Mouse (Mus musculus) hematopoietic stem cell, adult 5-6 weeks (primary cell): ENCODE measurements around the gene Sh3pxd2a. TPM values are rescaled to one million over a fixed set of nuclear protein-coding genes. Genes with fewer than 3 reads are reported as not detected.
A peak's percentile ranks its signal among the peaks of the same experiment; 100 is the strongest.

Source experiments
- ATAC-seq, 2 experiments: fragments of 125-278 bp in 1 of 2; replicated peaks in 1 of 2; 2 replicates each; pipeline ENCODE4 v1.8.0; 2016 to 2017; ENCODE audit warnings: inconsistent platforms in 2 of 2, mild to moderate bottlenecking in 2 of 2, moderate number of reproducible peaks in 2 of 2, low read depth in 1 of 2, moderate TSS enrichment in 1 of 2; ENCODE audit not compliant: low FRiP score in 2 of 2, poor library complexity in 2 of 2, severe bottlenecking in 2 of 2, insufficient read depth in 1 of 2, low TSS enrichment in 1 of 2
- total RNA-seq: library from RNA; stranded (forward); fragments of 172-1452, 232-1000 nt; gene quantifications from 2 replicates; pipeline ENCODE4 v1.2.3, GENCODE M21; 2017

Gene Sh3pxd2a
- total RNA-seq, 1 experiment from 2014 or later: 4.2 TPM

DNA sequence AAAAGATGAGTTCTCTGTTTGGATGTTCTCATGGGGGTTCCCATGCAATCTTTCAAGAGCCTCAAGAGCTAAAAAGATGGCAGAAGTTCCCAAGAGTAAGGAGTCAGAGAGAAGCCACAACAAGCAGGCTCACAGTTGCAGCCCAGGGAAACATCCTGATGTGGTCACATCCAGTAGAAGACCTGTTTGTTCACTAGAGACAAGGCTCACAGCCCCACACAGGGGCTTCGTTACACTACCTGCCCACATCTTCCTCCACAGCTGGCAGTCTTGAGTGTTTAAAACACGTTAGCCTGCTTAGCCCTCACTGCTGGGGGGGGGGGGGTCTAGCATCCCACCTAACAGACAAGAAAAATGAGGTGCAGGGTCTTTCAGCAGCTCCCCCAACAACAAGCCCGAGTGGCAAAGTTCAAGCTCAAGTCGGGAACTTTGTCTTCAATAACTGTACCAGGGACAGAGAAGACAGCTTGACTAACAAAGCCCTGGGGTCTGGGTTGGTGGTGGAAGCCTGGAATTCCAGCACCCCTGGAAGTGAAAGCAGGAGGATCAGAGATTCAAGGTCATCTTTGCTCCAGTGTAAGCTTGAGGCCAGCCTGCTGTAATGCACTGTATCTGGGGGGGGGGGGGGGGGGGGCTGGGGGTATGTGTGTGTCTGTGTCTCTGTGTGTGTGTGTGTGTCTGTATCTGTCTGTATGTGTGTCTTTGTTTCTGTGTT is 14.5 kb downstream of the Sh3pxd2a start:
- ATAC-seq: no peak

DNA sequence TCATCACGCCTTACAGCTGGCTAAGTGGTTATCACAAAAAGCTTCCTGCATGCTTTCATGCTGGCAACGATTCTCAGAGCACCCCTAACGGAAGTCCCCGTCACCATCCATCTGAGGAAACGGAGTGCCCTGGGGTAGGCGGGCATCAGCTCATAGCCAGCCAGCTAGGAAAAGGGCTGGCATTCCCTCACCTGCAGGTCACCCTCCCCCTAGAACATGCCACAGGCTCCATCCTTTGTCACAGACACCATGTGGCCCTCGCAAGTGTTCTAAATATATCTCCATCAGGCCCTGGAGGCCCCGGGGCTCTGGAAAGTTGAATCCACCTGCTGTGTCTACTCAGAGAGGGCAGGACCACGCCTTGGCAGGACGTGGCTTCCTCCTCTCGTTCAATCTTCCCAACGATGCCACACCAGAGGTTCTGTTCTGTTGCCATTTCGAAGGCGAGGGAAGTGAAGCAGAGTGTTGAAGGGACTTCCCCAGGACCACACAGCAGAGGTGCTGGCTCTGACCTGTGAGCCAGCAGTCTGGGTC is 15.5 kb downstream of the Sh3pxd2a start:
- peak; percentile 25 to 41; a peak in 3 of 4 replicates for ATAC-seq

DNA sequence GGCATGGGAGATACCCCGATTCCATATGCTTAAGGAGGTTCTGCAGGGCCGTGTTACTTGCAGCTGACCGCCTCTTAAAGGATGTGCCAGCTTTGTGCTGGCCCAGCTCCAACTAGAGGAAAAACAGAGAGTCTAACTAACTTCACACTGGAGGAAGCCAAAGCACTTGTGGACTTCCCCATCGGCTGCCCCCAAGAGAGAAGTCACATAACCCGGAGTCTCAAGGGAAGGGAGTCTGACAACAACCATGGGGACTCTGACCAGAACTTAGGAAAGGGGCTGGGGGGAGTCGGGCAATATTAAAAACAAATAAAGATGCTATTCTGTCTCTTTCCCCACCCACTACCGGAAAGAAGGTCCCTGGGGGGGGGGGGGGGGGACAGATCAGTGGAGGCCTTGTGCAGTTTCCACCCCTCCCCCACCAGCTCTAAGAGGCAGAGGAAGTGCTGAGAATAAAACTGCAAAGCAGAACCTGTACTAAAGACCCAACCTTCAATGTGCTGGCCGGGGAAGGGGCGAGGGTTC is 17.3 kb downstream of the Sh3pxd2a start:
- ATAC-seq: peak; percentile 62 to 76

DNA sequence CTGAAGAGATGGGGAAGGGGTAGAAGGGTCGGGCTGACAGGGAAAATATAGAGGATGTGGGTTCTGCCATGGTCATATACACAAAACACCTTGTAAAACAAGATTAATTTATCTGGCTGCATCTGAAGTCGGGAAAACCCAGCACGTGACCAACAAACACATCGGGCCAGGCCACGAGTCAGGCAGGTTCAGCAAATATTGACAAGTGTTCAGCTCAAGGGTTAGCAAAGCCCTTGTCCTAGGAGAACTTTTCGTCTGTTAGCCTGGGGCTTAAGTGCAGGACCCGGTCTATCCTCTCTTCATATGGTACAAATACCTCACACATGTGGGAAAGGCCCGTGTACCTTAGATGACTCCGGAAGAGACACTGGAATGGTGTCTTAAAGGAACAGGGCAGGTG is 18.1 kb downstream of the Sh3pxd2a start:
- ATAC-seq: no peak

DNA sequence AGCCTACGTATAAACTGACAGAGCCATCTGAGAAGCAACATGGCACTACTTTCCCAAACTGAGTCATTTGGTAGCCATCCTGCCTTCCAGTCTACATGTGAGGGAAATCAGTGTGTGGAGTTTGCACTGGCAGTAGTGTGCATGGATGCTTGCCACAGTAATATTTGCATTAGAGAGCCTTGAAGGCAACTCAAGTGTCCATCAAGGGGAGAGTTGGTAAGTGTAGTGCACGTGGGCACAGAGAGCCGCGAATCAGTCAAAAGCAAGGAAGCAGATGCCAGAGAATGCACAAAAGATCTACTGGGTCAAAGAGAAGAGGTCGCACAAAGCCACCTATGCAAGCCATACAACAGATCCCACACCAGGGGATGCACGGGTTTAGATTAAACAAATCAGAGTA is 18.5 kb downstream of the Sh3pxd2a start:
- ATAC-seq: no peak

DNA sequence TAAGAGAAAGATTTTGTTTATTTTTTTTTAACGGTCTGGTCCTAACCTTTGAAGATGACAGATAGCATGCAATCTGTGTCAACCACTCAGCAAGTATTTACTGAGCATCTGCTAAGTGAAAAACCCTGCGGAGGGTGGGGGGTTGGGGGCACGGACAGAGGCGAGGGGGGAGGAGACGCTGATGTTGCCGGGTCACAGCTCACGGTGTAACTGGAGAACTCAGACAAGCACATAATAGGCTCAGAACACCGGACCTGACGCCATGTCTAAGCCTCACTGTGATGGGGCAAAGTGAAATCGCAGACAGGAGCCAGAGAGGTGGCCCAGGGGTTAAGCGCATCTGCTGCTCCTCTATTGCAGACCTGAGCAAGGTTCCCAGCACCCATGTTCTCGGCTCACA is 19.7 kb downstream of the Sh3pxd2a start:
- ATAC-seq: no peak

DNA sequence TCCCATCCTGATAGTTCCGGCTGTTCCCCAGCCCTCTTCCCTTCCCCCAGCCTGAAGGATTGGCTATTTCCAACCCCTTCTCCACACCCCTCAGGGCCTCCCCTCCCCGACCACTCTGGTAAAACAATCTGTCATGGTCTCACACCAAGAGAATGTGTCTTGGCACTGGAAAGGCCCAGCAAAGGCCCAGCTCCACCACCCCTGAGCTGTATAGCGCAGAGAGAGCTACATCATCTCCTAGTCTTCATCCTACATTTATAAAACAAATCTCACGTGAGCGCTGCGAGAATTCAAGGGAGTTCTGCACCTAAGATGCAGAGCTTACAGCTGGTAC is 21.9 kb downstream of the Sh3pxd2a start:
- no peak for ATAC-seq

DNA sequence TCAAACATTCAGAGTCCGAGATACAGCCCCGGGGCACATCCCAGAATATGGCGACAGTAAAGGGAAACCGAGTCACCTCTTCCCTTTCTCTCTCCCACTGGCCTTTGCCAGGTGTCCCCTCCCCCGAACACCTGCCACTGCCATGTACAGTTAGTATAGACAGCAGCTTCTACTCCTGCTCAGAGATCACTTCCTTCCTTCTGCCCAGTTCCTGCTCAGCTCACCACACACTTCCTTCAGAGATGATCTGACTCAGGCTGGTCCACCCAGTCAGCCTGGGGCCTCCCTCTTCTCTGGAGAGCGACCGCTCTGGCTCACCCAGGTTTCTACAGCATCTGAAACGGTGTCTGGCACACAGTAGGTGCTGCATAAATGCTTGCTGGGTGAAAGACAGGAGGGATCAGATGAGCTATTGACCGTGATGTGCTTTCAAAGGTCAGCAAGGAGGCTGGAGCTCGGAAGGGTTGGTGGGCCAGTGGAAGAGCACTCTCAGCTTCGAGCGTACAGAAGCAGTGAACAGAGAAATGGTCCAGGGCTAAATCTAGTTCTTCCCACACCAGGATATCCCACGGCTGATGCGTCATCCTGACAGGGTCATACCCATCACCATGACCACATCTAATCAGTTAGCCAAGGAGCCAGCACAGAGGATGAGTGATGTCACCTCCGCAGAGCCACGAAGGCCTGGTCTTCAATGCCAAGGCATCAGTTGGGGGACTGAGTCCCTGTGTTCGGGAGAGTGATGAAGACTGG is 22.5 kb downstream of the Sh3pxd2a start:
- peak; percentile 68 to 81 for ATAC-seq

DNA sequence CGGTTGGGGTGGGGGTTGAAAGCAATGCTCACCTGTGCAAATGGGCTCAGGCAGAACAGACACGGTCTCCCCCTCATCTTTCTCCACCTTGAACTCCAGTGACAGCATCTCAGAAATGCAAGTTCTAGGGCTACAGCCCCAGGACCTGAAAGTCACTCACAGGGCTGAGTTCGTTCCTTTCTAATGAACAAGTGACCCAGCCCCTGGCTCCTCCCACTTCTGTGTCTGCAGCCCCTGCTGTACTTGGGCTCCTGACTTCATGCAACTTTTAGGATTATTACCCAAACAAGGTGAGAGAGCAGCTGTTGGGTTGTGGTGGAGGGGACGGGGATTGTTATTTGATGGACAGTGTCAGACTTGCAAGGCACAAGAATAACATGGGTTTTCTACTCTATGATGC is 23.2 kb downstream of the Sh3pxd2a start:
- ATAC-seq: no peak

DNA sequence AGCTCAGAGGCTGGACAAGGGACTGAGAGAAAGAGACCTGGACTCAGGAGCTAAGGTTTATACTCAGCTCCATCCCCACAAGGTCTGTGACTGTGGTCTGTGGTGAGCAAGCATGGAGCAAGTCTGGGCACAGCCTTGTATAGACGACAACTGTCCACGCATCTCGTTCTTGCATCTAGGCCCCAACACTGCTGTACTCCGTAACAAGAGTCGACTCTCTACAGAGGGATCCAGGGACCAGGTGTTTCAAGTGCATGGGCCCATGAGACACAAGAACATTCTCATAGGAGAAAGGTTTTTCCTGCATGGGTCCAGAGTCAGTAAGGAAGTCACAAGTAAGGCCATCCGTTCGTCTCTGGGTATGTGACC is 23.8 kb downstream of the Sh3pxd2a start:
- ATAC-seq: no peak

DNA sequence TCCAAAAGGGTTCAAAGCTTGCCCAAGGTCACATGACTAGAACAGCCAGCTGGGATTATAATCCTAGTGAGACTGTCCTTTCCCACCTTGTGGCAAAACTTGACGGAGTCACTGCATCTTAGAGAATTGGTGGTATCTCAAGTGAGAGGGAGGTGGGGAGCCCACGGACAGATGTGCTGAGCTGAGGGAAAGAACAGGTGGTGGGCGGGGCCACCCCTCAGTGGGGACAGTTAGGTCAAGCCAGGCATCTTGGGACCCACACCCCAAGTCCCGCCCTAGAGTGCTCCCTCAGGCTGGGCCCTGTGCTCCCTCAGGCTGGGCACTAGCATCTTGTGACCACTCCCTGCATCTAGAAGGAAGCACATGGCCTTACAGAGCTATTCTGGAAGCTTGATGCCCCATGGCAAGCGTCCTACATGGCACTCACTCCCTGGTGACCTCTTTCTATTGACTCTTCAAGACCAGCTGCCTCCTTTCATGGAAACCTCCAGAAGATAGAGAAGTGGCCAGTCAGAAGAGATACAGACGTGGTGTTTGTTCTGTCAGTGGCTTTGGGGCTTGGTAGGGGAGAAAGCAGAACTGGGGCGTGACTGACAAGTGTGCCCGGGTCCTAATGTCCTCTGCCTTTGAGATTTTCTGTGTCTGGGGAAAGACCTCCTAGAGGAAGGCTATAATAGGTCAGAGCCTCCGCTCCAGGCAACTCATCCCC is 24.3 kb downstream of the Sh3pxd2a start:
- no peak for ATAC-seq

DNA sequence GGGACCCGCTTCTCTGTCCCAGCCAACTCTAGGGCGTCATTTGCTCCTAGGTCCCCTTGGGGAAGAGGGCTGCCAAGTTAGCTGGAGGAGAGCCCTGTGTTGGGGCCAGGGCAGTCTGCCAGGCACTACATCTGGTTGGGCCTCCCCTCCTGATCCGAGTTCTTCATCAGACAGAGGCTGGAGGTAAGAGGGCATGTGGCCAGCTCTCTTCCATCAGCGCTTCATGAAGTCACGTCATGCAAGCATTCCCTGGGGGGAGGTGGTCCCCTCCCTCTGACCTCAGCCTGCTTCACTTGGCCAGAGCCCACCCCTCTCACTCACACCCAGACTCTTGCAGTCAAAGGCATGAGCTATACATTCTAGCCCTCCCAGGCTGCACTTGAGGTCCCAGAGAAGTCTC is 25.8 kb downstream of the Sh3pxd2a start:
- ATAC-seq: no peak

DNA sequence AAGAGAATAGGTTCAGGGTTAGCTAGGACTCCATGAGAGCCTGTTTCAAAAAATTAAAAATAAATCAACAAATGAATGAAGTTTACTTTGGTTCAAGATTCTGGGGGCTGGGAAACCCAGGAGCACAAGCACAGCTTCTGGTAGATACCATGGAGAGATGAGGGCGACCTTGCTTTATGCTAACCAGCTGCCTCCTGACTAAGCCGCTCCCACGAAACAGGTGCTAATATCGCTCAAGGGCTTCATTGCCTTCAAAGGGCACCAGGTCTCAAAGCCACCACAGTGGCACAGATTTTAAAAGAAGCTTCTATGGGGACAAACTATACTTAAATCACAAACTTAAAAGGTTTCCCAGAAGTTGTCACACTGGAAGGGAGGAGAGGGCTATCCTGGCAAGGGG is 27.2 kb downstream of the Sh3pxd2a start:
- no peak for ATAC-seq

DNA sequence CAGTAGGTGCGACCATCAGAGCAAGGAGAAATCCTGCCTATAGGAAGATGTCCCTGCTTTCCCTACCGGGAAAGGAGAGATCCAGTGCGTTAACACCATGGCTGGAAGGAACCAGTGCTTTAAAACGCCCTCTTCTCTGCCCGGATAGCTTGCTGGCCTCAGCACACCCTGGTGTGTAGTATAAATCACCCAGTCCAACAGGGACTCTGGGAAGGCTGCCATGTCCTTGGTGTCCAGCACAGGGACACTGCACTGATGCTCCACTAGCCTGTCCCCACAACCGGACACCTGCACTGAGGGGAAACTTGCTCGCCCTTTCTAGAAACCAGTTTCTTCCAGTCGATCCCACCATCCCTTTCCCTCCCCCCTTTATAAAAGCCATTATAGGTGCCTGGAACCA is 28.0 kb downstream of the Sh3pxd2a start:
- no peak for ATAC-seq

DNA sequence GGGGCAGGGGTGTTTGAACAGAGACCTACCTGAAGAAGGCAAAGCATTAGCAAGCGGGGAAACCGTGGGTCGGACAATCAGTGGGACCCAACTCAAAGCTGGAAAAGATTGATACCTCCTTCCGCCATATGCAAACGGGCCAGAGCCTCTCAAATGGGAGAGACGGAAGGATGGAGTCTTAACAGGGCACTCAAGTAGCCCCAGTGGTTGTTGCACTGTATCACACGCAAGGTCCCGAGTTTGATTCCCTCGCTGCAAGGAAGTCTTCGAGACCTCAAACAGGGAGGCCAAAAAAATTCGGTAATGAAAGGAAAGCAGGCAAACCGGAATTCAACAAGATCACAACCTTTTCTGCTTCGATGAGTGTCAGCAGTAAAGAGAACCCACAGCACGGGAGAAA is 29.5 kb downstream of the Sh3pxd2a start:
- no peak for ATAC-seq

DNA sequence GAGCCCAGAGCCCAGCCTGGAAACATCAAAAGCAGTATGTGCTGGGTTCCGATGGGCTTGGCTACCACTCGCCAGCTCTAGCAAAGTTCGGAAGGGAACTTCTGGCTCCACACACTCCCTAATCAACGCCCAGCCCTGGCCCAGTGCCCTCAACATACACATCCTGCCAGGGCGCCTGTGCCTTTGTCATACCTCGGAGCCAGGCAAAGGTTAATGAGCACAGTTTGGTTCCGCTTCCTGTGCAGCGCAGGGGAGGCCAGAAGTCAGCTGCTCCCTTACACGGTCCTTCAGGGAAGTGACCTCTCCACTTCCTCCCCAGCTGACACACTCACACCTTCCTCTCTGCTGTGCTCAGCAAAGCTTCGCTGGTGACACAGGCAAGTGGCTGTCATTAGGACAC is 31.9 kb downstream of the Sh3pxd2a start:
- peak; percentile 84 to 94 for ATAC-seq

DNA sequence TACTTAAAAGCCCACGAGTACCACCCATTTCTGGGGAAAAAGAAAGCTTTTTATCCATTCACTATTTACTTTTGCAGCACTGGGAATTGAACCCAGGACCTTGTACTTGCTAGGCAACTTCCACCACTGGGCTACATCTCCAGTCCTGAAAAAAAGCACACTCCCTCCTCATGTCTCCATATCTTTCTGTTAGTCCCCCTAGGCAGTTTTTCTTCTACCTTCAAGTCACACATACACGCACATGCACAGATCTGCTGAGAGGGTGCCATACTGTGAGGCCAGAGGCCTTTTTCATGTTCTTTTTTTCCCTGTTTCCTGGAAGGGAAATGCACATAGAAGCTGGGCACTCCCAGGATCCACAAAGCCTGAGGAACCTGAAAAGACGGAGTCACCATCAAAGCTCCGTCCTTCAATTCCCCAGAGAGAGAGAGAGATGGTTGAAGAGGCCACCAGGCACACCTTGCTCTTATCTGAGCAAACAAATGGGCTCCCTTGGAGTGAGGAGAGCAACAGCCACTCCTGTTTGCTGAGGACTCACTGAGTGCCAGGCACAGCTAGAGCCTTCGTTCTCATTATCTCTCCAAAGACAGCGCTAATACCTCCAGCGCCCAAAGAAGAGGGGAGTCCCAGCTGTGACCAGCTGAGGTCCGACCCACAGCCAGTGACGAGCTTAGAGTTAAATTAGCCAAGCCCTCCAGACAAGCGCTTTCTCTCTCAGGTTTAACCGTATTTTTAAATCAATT is 32.8 kb downstream of the Sh3pxd2a start:
- ATAC-seq: peak in 1 of 2 experiments; percentile 29; a peak in 1 of 4 replicates
